Mouse (Mus musculus) duodenum, adult 2 months (tissue): ENCODE results near the gene Bbs1. TPM values are rescaled to one million over a fixed set of nuclear protein-coding genes. Genes with fewer than 3 reads are reported as not detected.

Source experiments
- polyA plus RNA-seq: library from polyadenylated mRNA; depleted of rRNA; stranded (reverse); fragments of >200 nt; gene quantifications from 2 replicates; pipeline ENCODE4 v1.2.3, GENCODE M21; 2012; ENCODE audit warnings: low replicate concordance; rRNA removed

Bbs1 gene
- 0.32 and 2.3 TPM in 2 replicates for polyA plus RNA-seq

DNA sequence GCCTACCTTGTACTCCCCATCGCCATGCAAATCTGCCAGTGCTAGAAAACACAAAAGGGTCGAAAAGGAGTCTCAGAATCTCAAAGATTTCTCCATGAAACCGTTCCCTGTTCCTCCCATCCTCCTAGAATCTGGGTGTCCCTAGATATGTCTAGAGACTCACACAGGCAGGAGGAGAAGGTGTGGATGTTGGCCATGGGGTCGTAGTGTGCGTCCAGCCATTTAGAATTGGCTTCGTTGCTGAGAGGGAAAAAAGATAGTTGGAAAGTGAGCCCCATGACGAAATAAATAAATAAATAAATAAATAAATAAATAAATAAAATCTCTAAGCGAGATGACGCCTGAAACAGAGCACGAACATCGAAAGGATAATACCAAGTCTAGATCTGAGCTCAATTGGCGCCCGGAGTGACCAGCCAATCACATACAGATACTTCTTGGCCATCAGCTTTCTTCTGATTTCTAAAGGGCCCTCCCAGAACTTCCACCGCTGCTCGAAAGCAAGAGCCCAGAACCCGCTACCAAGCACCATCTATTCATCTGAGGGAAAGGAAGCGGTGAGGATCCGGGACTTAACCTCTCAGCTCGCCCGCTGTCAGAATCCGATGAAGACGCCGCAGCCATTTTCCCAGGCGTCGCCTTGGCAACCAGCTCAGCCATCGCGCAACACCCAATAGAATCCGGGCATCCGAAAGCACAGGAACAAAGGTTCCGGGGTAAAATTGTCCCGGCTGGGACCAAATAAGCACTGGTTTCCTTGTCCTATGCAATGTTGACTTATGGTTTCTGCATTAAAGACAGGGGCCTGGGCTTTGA, at the start of gene Bbs1:
Bbs1 (minus strand) TSS at position 650 of the 816 bp plus-strand sequence.

DNA sequence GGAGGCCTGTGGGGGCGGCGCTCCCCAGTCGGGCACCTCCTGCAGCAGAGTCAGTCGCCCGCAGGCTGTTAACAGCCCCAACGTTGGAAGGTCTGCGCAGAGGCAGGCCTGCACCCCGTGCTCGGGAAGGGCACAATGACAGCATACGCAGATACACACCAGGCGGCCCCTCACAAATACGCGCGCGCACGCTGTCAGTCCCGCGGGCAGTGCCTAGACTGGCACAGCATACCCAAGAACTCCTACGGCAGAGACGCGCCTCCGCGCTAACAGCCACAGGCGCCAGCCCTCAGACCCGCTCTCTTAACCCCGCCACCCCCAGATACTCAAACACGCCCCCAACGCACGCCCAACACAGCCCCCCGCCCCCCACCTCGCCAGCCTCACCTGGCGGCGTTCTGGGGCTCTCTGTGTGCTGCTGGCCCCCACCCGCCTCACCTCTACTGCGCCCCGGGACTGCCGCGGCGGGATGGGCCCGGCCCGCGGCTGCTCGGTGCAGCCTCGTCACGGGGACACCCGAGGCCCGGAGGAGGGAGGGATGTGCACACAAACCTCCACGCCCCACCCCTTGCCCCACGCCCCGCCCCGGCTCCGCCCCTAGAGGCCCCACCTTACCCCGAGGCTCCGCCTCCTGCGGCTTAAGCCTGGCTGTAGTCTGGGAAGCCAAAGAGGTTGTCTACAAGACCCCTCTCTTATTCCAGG, 36.3 kb upstream of the Bbs1 start, which contains the start of gene Peli3:
Peli3 (minus strand) TSS at position 577 of the 702 bp plus-strand sequence.

GRCm38 (mm10) chr19:4927904-4928531, 21.6 kb upstream of the Bbs1 start, which contains the start of gene Dpp3:
Gene Dpp3, minus strand, starts transcription at chr19:4928287.

DNA sequence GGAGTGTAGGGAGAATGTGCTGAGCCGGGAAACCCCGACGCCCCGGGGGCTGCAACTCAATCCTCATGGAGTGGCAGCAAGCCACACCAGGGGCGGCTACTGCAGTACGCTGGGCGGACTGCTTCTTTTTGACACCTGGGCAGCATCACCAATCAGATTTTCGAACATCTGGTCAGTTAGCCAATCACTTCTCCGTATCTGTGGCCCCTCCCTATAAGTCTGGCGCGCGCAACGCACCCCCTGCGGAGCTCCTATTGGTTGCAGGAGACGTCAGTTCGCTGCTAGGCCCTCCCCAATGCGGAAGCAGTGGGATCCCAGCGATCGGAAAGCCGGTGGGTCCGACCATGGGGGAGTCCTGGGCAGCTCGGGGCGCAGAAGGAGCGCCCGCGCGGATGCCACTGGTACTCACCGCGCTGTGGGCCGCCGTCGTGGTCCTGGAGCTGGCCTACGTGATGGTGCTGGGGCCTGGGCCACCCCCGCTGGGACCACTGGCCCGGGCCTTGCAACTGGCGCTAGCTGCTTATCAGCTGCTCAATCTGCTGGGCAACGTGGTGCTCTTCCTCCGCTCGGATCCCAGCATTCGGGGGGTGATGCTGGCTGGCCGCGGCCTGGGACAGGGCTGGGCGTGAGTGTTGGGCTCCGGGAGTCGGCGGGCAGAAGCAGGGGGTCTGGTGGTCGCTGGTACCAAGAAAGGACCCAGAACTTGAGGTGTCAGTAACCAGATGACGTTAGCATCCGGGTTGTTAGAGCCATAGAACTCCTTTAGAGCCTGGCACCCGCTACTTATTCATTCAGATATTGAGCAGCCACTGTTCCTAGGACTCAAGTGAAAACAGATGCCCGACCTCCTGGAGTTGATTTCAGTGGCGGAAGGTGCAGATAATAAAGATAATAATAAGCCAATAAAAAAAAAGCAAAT, 27.8 kb downstream of the Bbs1 start, which contains the start of gene Zdhhc24:
Zdhhc24 (plus strand) TSS at position 264 of the 919 bp plus-strand sequence.

GRCm38 (mm10) chr19:4877785-4878184, 28.6 kb downstream of the Bbs1 start, which contains the start of gene Actn3:
Gene Actn3, minus strand, starts transcription at chr19:4877909.

GRCm38 (mm10) chr19:4854552-4855469, 51.6 kb downstream of the Bbs1 start, which contains the start of gene Ctsf:
Gene Ctsf, plus strand, starts transcription at chr19:4855130.

GRCm38 (mm10) chr19:4839149-4839548, 67.3 kb downstream of the Bbs1 start, which contains the start of the genes Ccs and Ccdc87:
Gene Ccs, minus strand, starts transcription at chr19:4839332.
Gene Ccdc87, plus strand, starts transcription at chr19:4839366.

Other genes starting within 250 kb of the Bbs1 start
- 0.21 and 0.38 TPM in 2 replicates for gene Gm960, start 208.0 kb downstream of the Bbs1 start, polyA plus RNA-seq
- 0.15 and 0.36 TPM in 2 replicates for gene Sptbn2, start 195.5 kb downstream of the Bbs1 start, polyA plus RNA-seq
- 1.6 and 1.9 TPM in 2 replicates for gene Rbm4b, start 150.1 kb downstream of the Bbs1 start, polyA plus RNA-seq
- 14.1 and 19.8 TPM in 2 replicates for gene Rbm4, start 112.7 kb downstream of the Bbs1 start, polyA plus RNA-seq
- 14.3 and 15.5 TPM in 2 replicates for gene Gm21992, start 95.0 kb downstream of the Bbs1 start, polyA plus RNA-seq
- gene Rbm14, start 95.0 kb downstream of the Bbs1 start, polyA plus RNA-seq = 54.4 and 67.9 TPM in 2 replicates
- gene Ccs, start 67.3 kb downstream of the Bbs1 start, polyA plus RNA-seq = 44.5 and 45.3 TPM in 2 replicates
- gene Ccdc87, start 67.3 kb downstream of the Bbs1 start, polyA plus RNA-seq = 0.05 and 0.20 TPM in 2 replicates
- gene Ctsf, start 51.5 kb downstream of the Bbs1 start, polyA plus RNA-seq = 23.8 and 33.2 TPM in 2 replicates
- gene Actn3, start 28.7 kb downstream of the Bbs1 start, polyA plus RNA-seq = 0.12 and 0.37 TPM in 2 replicates
- gene Zdhhc24, start 28.0 kb downstream of the Bbs1 start, polyA plus RNA-seq = 20.0 and 26.3 TPM in 2 replicates
- 131 and 152 TPM in 2 replicates for gene Dpp3, start 21.7 kb upstream of the Bbs1 start, polyA plus RNA-seq
- 1.2 and 1.7 TPM in 2 replicates for gene Peli3, start 36.5 kb upstream of the Bbs1 start, polyA plus RNA-seq
- gene Mrpl11, start 55.5 kb upstream of the Bbs1 start, polyA plus RNA-seq = 8.4 and 15.6 TPM in 2 replicates
- 0.90 and 1.8 TPM in 2 replicates for gene Npas4, start 83.7 kb upstream of the Bbs1 start, polyA plus RNA-seq
- 2.3 and 8.8 TPM in 2 replicates for gene Slc29a2, start 117.2 kb upstream of the Bbs1 start, polyA plus RNA-seq
- 12.5 and 14.2 TPM in 2 replicates for gene B4gat1, start 132.2 kb upstream of the Bbs1 start, polyA plus RNA-seq
- gene AC124502.3, start 132.3 kb upstream of the Bbs1 start, polyA plus RNA-seq = 1.3 and 2.9 TPM in 2 replicates
- 37.5 and 52.2 TPM in 2 replicates for gene Brms1, start 134.7 kb upstream of the Bbs1 start, polyA plus RNA-seq
- 3.3 and 8.5 TPM in 2 replicates for gene Rin1, start 143.9 kb upstream of the Bbs1 start, polyA plus RNA-seq
- 4.6 and 4.9 TPM in 2 replicates for gene Cd248, start 161.4 kb upstream of the Bbs1 start, polyA plus RNA-seq
- 3.3 and 3.6 TPM in 2 replicates for gene Tmem151a, start 178.9 kb upstream of the Bbs1 start, polyA plus RNA-seq
- 254 and 407 TPM in 2 replicates for gene Yif1a, start 181.9 kb upstream of the Bbs1 start, polyA plus RNA-seq
- gene Cnih2, start 191.9 kb upstream of the Bbs1 start, polyA plus RNA-seq = 2.0 and 3.1 TPM in 2 replicates
- 198 and 335 TPM in 2 replicates for gene Rab1b, start 200.4 kb upstream of the Bbs1 start, polyA plus RNA-seq
- 23.5 and 24.1 TPM in 2 replicates for gene Klc2, start 211.9 kb upstream of the Bbs1 start, polyA plus RNA-seq